Mouse (Mus musculus): ENCODE measurements around the gene Ece1. TPM values are rescaled to one million over a fixed set of nuclear protein-coding genes. Genes with fewer than 3 reads are reported as not detected.

The Ece1 gene
- total and polyA plus RNA-seq, 3 experiments: under 0.01 to 0.02 TPM; not detected in 1

- no peaks in the 10 kb centered on the region for H3K36me3 ChIP-seq (replicated peaks)
- DNase-seq (ENCODE audit: low spot score) (no peak), ATAC-seq (ENCODE audit: extremely low read depth, insufficient number of reproducible peaks, low FRiP score, poor library complexity, severe bottlenecking) (no peak)
- no peaks in the 10 kb centered on the region for H3K27me3 ChIP-seq (ENCODE audit: insufficient read depth, low read length)
- no peaks in the 10 kb centered on the region for H3K9me3 ChIP-seq (replicated peaks)
- no peak for TF ChIP-seq CTCF (IDR thresholded peaks at IDR 0.05; ENCODE audit: low read depth, low read length)
- no peak for TF ChIP-seq TAL1 (conservative IDR thresholded peaks at IDR 0.05; ENCODE audit: low read depth, low read length)
- TF ChIP-seq GATA1 (IDR thresholded peaks at IDR 0.05; ENCODE audit: borderline replicate concordance, low read length): no peak
- no peak for TF ChIP-seq GATA2 (IDR thresholded peaks at IDR 0.05; ENCODE audit: borderline replicate concordance, low read depth, low read length)
- TF ChIP-seq POLR2AphosphoS5 (IDR thresholded peaks at IDR 0.05; ENCODE audit: insufficient replicate concordance, low read depth, low read length): no peak
- no peak overlapping the region for H3K4me3 ChIP-seq (ENCODE audit: low read depth, low read length)
- no peaks in the 10 kb centered on the region for H3K4me1 ChIP-seq (ENCODE audit: insufficient read depth, low read depth, low read length)
These were observed 42.5 kb upstream of the Ece1 start for GRCm38 (mm10) chr4:137819487-137819886.

- H3K9me3 ChIP-seq (replicated peaks): no peaks in the 10 kb centered on the region
- H3K4me3 ChIP-seq (ENCODE audit: low read depth, low read length): no peak overlapping the region
- H3K4me1 ChIP-seq (ENCODE audit: insufficient read depth, low read depth, low read length): no peaks in the 10 kb centered on the region
- ATAC-seq (ENCODE audit: extremely low read depth, insufficient number of reproducible peaks, low FRiP score, poor library complexity, severe bottlenecking) (no peak), DNase-seq (ENCODE audit: low spot score) (no peak)
- no peaks in the 10 kb centered on the region for H3K27me3 ChIP-seq (ENCODE audit: insufficient read depth, low read length)
- TF ChIP-seq POLR2AphosphoS5 (IDR thresholded peaks at IDR 0.05; ENCODE audit: insufficient replicate concordance, low read depth, low read length) (no peak), GATA1 (IDR thresholded peaks at IDR 0.05; ENCODE audit: borderline replicate concordance, low read length) (no peak), TAL1 (conservative IDR thresholded peaks at IDR 0.05; ENCODE audit: low read depth, low read length) (no peak), GATA2 (IDR thresholded peaks at IDR 0.05; ENCODE audit: borderline replicate concordance, low read depth, low read length) (no peak), CTCF (IDR thresholded peaks at IDR 0.05; ENCODE audit: low read depth, low read length) (no peak)
- no peaks in the 10 kb centered on the region for H3K36me3 ChIP-seq (replicated peaks)
These were observed 41.3 kb upstream of the Ece1 start for GRCm38 (mm10) chr4:137820721-137821120.

- Histone ChIP-seq H3K4me3 (ENCODE audit: low read depth, low read length) (no peak overlapping the region), H3K9me3 (replicated peaks) (no peaks in the 10 kb centered on the region), H3K27me3 (ENCODE audit: insufficient read depth, low read length) (no peaks in the 10 kb centered on the region), H3K4me1 (ENCODE audit: insufficient read depth, low read depth, low read length) (no peaks in the 10 kb centered on the region), H3K36me3 (replicated peaks) (no peaks in the 10 kb centered on the region)
- DNase-seq (ENCODE audit: low spot score) (no peak), ATAC-seq (ENCODE audit: extremely low read depth, insufficient number of reproducible peaks, low FRiP score, poor library complexity, severe bottlenecking) (no peak)
- TF ChIP-seq POLR2AphosphoS5 (IDR thresholded peaks at IDR 0.05; ENCODE audit: insufficient replicate concordance, low read depth, low read length) (no peak), GATA2 (IDR thresholded peaks at IDR 0.05; ENCODE audit: borderline replicate concordance, low read depth, low read length) (no peak), GATA1 (IDR thresholded peaks at IDR 0.05; ENCODE audit: borderline replicate concordance, low read length) (no peak), TAL1 (conservative IDR thresholded peaks at IDR 0.05; ENCODE audit: low read depth, low read length) (no peak)
These were observed 39.5 kb upstream of the Ece1 start for GRCm38 (mm10) chr4:137822537-137822936.

GRCm38 (mm10) chr4:137823542-137823941 lies 38.5 kb upstream of the Ece1 start:
- TF ChIP-seq TAL1 (conservative IDR thresholded peaks at IDR 0.05; ENCODE audit: low read depth, low read length): no peak
- no peak for TF ChIP-seq GATA2 (IDR thresholded peaks at IDR 0.05; ENCODE audit: borderline replicate concordance, low read depth, low read length)
- no peak for TF ChIP-seq GATA1 (IDR thresholded peaks at IDR 0.05; ENCODE audit: borderline replicate concordance, low read length)
- TF ChIP-seq CTCF (IDR thresholded peaks at IDR 0.05; ENCODE audit: low read depth, low read length): no peak
- TF ChIP-seq POLR2AphosphoS5 (IDR thresholded peaks at IDR 0.05; ENCODE audit: insufficient replicate concordance, low read depth, low read length): no peak
- no peaks in the 10 kb centered on the region for H3K9me3 ChIP-seq (replicated peaks)
- no peaks in the 10 kb centered on the region for H3K4me1 ChIP-seq (ENCODE audit: insufficient read depth, low read depth, low read length)
- DNase-seq (ENCODE audit: low spot score) (no peak), ATAC-seq (ENCODE audit: extremely low read depth, insufficient number of reproducible peaks, low FRiP score, poor library complexity, severe bottlenecking) (no peak)
- no peaks in the 10 kb centered on the region for H3K27me3 ChIP-seq (ENCODE audit: insufficient read depth, low read length)
- H3K4me3 ChIP-seq (ENCODE audit: low read depth, low read length): no peak overlapping the region
- no peaks in the 10 kb centered on the region for H3K36me3 ChIP-seq (replicated peaks)

- H3K27me3 ChIP-seq (ENCODE audit: insufficient read depth, low read length): no peaks in the 10 kb centered on the region
- no peaks in the 10 kb centered on the region for H3K4me1 ChIP-seq (ENCODE audit: insufficient read depth, low read depth, low read length)
- DNase-seq (ENCODE audit: low spot score): no peak
- no peak overlapping the region for H3K4me3 ChIP-seq (ENCODE audit: low read depth, low read length)
- no peaks in the 10 kb centered on the region for H3K9me3 ChIP-seq (replicated peaks)
- no peaks in the 10 kb centered on the region for H3K36me3 ChIP-seq (replicated peaks)
- no peak for ATAC-seq (ENCODE audit: extremely low read depth, insufficient number of reproducible peaks, low FRiP score, poor library complexity, severe bottlenecking)
- TF ChIP-seq CTCF (IDR thresholded peaks at IDR 0.05; ENCODE audit: low read depth, low read length) (no peak), GATA2 (IDR thresholded peaks at IDR 0.05; ENCODE audit: borderline replicate concordance, low read depth, low read length) (no peak), GATA1 (IDR thresholded peaks at IDR 0.05; ENCODE audit: borderline replicate concordance, low read length) (no peak), POLR2AphosphoS5 (IDR thresholded peaks at IDR 0.05; ENCODE audit: insufficient replicate concordance, low read depth, low read length) (no peak), TAL1 (conservative IDR thresholded peaks at IDR 0.05; ENCODE audit: low read depth, low read length) (no peak)
These were observed 37.2 kb upstream of the Ece1 start for GRCm38 (mm10) chr4:137824881-137825280.

- DNase-seq (ENCODE audit: low spot score): no peak
- H3K27me3 ChIP-seq (ENCODE audit: insufficient read depth, low read length): 0 out of 2 replicates have a peak, but pooled peaks cover 3% of the 10 kb centered on the region
- TF ChIP-seq GATA2 (IDR thresholded peaks at IDR 0.05; ENCODE audit: borderline replicate concordance, low read depth, low read length) (no peak), TAL1 (conservative IDR thresholded peaks at IDR 0.05; ENCODE audit: low read depth, low read length) (no peak), CTCF (IDR thresholded peaks at IDR 0.05; ENCODE audit: low read depth, low read length) (no peak), GATA1 (IDR thresholded peaks at IDR 0.05; ENCODE audit: borderline replicate concordance, low read length) (no peak), POLR2AphosphoS5 (IDR thresholded peaks at IDR 0.05; ENCODE audit: insufficient replicate concordance, low read depth, low read length) (no peak)
- H3K4me3 ChIP-seq (ENCODE audit: low read depth, low read length): no peak overlapping the region
- no peak for ATAC-seq (ENCODE audit: extremely low read depth, insufficient number of reproducible peaks, low FRiP score, poor library complexity, severe bottlenecking)
- H3K9me3 ChIP-seq (replicated peaks): no peaks in the 10 kb centered on the region
- H3K4me1 ChIP-seq (ENCODE audit: insufficient read depth, low read depth, low read length): no peaks in the 10 kb centered on the region
- H3K36me3 ChIP-seq (replicated peaks): no peaks in the 10 kb centered on the region
These were observed 31.7 kb upstream of the Ece1 start for GRCm38 (mm10) chr4:137830380-137830779.

Data from G1E (cell line).